Mouse (Mus musculus) granulocyte monocyte progenitor cell, adult 5-6 weeks (primary cell): Measurements from ENCODE around the gene Cep57l1. TPM values are rescaled to one million over a fixed set of nuclear protein-coding genes. Genes with fewer than 3 reads are reported as not detected.

Experiments
- ATAC-seq: replicated peaks from 2 replicates; pipeline ENCODE4 v1.8.0; 2016; ENCODE audit warnings: mild to moderate bottlenecking, moderate TSS enrichment, inconsistent platforms; ENCODE audit not compliant: poor library complexity, severe bottlenecking
- total RNA-seq, 2 experiments: library from RNA; stranded (forward) in 1 of 2; stranded (reverse) in 1 of 2; fragments of 200-712, 200-1000 nt in 1 of 2; fragments of >200 nt in 1 of 2; fragmentation: Nextera tagmentation in 1 of 2; gene quantifications; 2 replicates each; pipeline ENCODE4 v1.2.3; 2014 to 2017

Cep57l1 gene
- total RNA-seq, 2 experiments from 2014 or later: 29.2 to 47.6 TPM

DNA sequence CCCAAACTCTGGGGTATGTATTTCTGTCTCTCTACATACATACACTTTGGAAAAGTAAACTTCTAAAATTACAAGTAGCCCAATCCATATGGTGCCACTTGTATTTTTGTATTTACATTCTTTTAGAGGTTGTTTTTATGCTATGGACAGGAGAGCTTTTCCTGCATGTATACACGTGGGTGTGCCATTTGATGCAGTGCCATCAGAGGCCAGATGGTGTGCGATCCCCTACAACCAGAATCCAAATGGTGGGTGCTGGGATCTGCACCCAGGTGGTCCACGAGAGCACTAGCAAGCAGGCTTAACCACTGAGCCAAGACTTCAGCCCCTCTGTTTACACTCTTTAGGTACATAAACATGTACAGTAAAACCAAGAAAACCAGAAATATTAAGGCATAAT is 60.4 kb downstream of the Cep57l1 start:
- no peak for ATAC-seq

DNA sequence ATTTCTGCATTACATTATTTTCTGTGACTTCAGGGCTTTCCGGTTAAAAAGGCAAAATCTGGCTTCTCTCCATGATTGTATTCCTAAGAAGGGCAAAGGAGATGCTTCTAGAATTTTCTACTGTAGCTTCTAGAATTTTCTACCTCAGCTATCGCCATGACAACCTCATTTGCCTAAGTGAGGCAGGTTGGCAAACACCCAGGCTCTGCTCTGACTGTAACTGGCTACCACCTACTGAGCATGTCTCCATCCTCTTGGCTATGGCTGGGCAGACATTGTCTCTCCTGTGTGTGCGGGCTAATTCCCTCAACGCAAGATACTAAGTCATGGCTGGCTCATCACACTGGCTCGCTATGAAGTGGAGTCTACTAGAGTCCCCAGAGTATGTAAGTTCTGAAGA is 63.1 kb downstream of the Cep57l1 start:
- no peak for ATAC-seq

DNA sequence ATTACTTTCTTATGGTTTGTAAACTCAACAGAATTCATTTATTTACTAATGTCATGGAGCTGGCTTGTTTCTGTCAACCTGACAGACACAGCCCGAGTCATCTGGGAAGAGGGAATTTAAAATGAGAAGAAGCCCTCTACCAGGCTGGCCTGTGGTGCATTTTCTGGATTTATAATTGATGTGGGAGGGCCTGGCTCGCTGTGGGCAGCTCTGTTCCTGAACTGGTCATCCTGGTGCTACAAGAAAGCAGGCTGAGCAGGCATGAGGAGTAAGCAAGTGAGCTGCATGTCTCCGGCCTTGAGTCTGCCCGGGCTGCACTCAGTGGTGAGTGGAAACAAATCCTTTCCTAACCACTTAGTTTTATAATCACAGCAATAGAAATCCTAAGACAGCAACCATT is 65.7 kb downstream of the Cep57l1 start:
- ATAC-seq: no peak

DNA sequence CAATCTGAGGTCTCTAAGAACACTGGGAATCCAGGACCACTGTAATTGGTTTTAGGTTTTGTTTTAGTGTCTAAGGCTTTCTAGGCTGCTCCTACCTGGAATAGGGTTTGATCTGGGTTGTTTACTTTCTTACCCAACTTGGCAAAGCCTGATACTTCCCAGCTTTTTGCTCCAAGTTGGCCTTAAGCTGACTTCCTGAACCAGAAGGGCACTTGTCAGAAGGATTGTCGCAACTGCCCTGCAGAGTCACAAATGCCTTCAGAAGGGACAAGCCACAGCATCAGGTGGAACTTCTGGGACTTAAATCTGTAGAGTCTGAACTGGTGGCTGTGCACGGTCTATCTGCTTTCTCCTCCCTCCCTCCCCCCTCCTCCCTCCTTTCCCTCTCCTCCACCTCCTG is 69.5 kb downstream of the Cep57l1 start:
- ATAC-seq: no peak

DNA sequence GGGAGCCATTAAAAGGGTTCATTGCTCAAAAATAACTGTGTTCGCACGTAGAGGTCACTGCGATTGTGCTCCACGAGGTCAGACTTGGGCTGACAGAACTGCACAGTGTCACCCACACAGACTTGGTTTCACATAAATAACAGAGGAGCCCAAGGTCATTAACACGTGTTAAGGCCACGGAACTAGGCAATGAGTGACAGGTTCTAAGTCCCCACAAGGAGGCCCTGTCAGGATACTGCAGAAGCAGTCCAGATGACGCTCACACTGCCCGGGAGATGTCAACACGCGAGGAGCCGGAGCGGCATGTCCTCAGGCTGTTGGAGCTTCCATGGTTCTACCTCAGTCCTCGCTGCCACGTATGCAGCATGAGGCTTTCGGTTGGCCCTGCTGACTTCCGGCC is 72.4 kb downstream of the Cep57l1 start:
- ATAC-seq: no peak

DNA sequence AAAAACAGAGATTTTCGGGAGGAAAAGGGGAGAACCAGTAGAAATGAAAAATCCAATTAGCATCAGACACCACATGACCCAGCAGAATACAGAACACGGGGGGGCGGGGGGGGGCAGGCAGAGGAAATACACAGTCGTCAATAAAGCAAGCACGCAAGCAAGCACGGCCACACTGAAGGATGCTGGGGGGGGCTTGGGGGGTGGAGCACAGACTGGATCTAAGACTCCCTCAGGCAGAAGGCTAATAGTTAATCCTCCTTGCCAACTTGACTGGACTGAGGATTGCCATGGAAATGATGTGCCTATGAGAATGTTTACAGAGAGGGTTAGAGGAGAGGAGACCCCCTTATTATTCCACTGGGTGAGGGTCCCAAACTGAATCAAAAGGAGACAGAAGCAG is 74.3 kb downstream of the Cep57l1 start:
- no peak for ATAC-seq

DNA sequence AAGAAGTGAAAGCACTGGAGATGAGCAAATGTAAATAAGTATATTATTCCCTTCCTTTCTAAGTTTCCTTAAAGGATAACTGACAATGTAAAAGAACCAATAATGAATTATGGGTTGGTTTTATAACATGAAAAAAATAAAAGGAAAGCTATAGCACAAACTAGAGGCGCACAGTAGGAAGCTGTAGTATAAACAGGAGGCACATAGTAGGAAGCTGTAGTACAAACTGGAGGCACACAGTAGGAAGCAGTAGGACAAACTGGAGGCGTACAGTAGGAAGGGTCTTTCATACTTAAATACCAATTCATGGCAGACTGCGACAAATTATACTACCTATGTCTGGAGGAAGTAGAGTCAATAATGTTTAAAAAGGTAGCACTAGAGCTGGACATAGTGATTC is 76.5 kb downstream of the Cep57l1 start:
- no peak for ATAC-seq

DNA sequence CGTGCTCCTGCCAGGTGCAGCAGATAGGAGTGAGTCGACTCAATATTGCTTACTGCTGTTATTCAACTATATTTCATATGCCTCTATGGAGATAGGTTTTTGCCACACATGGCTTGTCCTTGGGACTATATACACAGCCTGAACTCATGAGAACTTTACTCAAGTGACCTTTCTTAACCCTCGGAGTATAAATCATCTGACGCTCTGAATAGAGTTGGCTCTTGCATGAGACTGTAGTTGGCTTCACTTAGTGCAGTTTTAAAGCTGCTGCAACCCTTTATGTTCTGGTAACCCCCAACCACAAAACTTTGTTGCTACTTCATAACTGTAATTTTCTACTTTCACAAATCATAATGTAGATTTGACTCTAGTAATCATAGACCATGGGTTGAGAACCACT is 77.7 kb downstream of the Cep57l1 start:
- no peak for ATAC-seq

DNA sequence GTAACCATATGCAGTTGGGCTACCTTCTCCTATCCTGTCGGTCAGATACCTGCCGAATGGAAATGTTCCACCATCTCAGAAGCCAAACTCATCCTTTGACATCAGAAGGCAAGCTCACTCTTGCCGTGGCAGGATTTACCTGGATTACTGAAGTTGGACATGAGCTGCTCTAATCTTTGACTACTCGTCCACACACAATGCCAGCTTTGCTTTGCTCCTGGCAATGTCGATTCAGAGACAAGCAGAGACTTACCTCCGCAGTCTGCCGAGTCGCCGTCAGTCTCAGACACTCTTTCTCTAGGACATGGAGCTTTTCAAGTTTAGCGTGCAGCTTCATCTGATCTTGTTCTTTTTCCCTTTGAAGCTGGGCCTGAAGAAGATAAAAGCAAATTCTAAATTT is 78.9 kb downstream of the Cep57l1 start:
- ATAC-seq: no peak

DNA sequence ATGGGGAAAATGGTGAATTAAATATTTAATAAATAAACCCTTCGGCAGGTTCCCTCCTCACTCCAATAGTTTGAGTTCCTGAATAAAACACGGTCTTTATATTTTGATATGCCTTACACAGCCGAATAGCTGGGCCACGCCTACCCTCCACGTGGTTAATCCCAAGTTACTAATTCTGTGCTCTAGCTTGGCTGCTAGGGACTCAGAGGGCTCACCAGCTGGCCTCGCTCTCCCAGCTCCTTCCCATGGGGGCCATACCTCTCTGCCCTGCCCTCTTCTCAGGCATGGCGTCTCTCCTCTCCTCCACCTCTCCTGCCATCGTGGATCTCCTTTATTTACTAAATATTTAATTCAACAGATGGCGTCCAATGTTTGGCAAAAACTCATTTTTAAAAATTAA is 83.5 kb downstream of the Cep57l1 start:
- ATAC-seq: no peak

DNA sequence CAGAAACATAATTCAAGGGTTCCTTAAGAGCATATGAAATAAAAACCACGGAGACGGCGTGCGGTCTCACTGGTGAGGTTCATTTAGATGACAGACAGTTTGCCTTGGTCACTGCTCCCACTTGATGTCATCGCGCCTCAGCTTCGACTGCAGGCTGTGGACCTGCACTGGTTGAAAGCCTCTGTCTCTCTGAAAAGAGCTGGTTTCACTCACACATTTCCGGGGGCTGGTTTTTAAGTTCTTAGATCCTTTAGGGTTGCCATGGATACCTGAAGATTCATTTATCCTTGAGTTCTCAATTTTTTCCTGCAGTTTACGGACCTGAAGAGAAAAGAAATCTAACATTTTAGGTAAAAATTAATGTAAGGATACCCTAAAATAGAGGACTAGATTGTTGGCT is 90.1 kb downstream of the Cep57l1 start:
- ATAC-seq: no peak

DNA sequence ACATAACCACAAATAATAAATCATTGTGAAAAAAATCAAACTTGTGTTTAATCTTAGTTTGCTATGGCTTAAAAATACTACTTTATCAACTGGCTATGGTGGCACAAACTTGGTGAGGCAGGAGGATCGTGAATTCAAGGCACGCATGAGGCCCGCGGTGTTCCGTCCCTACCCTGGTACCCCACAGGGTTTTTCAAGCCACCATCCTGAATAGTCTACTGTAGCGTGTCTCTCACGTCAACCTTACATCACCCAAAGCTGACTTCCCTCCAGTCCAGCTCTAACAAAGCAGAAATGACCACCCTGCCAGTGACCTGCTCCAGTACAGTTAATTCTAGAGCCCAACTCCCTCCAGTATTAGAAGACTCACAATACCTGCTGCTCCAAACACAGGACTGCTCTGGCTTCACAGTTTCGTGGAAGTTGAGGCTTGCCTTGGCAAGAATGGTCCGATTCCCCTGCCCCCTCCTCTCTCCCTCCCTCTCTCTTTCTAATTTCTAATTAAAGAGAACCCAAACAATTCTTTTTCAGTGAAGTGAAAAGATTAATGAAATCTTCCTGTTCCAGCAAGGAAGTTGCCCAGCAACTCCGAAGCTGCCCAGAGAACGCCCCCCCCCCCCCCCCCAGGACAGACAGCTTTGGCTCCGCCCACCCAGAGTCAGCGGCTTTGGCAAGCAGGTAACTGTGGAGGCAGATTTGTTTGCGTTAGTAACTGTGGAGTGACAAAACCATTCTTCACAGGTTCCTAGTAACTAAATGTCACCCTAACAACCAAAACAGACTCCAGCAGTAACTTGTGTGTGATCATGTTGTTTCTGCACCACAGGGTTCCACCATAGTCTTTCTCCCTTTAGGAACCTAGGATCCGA is 93.4 kb downstream of the Cep57l1 start, which contains the start of gene Ccdc162:
TSS of gene Ccdc162 (minus strand) at position 606 of the 869 bp plus-strand sequence.
- no peak for ATAC-seq

DNA sequence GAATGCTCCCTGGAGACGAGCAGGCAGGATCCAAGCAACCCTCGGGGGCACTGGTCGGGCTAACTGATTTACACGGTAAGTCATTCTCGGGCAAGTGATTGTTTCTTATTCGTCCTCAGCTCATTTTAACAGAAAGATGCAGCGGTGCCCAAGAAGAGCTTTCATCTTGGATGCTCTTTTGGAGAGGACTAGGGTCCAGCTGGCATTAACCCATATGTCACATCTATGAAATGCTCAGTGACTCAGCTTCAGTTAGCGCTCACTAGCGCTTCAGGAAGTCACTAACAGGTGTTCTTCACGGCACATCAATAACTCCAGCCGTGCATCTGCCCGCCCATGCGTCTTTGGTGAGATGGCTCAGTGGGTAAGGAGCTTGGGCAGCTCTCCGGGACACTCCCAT is 94.1 kb downstream of the Cep57l1 start:
- ATAC-seq: no peak

DNA sequence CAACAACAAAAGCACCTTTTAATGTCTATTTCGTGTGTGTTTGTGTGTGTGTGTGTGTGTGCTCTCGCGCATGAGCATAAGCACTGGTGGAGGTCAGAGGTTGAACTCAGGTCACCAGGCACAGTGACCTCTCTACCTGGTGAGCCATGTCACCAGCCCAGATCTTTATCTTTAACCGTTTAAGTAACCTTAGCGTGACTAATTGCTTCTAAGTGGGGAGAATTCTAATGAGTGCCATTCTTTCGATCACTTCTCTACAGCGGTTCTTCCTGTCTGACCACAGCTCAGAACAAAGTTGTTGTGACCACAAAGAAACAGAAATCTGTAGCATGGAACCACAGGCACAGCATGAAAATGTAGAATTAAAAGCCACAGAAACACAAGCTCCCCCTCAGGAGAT is 98.2 kb downstream of the Cep57l1 start:
- peak; percentile 56 for ATAC-seq

DNA sequence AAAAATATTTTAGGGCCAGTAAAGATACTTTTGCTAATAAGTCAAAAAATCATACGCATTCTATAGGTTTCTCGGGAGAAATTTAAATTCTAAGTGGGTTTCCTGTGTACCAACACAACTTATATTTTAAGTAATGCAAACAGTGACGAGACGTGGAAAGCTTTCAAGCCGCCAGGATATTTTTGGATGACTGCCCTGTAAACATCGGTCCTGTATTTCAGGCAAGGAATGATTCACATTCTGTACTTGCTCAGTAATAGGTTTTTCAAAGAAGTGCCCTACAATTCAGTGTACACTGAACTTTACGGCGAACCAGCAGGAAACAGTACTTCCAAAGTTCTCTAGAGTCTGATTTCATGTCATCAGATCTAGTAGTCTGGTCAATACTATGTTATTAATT is 98.9 kb downstream of the Cep57l1 start:
- ATAC-seq: no peak

DNA sequence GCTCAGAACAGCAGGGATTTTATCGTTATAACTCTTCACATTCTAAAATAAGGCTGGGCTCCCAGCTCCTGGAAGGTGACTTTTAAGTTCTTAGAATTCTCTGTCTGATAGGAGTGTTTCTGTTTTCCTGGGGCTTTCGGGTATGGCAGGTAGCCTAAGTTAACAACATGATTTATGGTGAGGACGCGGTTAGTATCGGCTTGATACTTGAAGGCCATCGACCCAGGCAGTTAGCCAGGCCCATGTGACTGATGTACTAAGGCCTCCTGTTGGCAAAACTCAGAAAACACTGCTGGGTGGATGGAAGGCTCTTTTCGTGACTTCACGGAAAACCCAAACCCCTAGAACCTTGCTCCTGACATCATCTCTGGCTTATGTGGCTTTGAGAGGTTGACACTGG is 100.3 kb downstream of the Cep57l1 start:
- ATAC-seq: no peak

DNA sequence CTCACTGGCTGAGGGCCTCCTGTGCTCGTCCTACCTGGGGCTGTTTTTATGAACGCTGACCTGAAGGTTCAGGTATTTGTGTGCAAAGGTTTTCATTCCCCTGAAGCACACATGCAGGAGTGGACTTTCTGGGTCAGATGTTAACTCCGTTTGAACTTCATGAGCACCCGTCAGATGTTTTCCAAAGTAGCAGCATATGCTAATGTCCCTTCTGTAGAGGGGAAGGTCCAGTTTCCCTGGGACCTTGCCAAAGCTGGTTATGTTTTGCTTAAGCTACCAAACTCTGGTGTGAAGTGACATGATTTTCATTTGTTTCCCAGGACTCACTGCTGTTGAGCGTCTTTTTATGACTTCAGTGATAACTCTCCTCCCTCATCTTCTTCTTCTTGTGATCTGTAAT is 110.0 kb downstream of the Cep57l1 start:
- no peak for ATAC-seq

DNA sequence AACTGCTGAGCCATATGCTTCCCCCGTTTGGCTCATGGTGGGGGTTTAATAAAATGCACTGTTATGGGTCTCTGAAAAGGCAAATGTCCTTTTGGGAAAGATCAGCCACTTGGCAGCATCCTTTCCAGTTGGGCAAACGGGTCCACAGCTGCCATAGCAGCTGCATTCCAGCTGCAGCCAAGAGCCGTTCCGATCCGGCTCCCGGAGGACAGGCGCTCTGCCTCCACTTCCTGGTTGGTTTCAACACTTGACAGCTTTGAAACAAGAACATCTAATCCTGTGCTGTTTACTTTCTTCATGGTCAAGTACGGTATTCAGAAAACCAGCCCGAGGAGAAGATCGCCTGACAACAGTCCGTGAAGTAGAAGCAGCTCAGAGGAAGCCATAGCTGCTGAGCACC is 112.6 kb downstream of the Cep57l1 start:
- ATAC-seq: no peak

DNA sequence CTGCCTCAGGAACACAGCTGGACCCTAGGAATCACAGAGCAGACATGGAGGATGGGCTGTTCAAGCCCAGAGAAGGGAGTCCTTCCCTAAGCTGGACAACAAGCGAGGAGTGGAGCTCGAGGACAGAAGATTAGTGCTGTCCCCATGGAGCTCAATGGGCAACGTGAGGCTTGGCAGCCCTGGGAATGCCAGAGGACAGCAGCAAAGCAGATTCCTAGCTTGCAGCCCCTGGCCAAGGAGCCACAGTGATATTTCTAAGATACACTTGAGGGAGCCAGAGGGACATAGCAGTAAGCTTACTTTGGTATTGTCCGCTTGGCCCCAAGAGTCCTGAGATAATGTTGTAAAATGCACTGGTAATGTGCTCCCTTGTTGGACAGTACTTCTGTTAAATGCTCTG is 118.7 kb downstream of the Cep57l1 start:
- ATAC-seq: no peak

DNA sequence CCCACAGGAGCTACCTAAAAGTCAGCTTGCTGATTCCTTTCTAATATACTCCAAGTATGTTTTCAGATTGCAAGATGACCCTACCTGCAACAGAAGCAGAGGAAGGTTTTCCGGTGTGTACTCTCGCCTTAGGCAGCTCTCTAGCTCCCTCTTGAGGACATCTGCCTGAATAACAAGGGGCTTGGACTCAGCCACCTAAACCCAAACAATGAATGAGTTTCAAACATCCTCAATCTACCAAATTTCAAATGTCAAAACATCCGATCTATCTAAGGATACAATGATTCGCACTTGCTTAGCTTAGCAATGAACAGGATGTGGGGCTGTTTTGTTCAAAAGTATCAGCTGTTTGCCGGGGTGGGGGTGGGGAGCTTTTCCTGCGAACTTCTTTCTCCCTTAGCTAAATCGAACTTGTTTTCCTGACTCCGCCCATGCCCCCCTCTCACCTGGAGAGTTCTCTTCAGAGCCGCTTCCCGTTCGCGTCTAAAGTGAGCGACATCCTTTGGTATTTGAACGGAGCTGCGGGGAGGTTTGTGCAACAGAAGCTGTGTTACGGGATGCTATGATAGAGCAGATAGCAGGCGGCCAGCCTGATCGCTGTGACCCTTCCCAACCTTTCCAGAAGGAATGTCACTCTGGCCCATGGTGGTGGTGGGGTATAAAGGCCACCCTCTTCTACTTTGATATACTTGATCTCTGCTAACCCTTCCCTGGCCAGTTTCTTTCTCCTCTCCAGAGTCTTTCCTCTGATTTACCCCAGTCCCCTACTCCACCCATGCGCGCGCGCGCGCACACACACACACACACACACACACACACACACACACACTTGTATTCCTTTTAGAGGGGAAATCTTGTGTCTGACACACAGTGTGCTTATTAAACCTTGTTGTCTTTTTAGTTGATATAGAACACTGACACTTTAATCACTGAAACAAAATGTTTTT is 119.5 kb downstream of the Cep57l1 start:
- ATAC-seq: peak; percentile 82

DNA sequence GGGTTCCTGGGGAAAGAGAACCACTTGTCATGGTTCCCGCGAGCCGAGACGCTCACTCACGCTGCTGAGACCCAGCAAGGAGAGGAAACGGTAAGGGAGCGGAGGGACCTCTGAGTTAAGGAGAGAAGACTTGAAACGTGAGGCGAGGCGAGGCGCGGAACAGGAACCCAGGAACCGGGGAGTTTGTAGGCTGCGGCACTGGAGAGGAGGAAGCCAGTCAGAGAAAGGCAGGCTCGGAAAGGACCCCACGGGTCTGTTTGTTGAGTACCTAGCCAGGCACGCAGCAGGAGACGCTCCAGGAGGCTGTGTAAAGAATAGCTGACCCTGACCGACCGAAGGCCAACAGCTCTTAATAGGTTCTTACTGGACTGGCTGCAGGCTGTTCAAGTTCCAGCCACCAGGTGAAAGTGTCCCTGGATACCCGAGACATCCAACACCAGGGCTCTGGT is 125.1 kb downstream of the Cep57l1 start:
- peak; percentile 70 for ATAC-seq
